Mouse (Mus musculus) c-Kit-positive CD71-negative TER-119-negative erythroid progenitor cells, embryonic 14.5 days (primary cell): ENCODE data around the gene Prune1.

Source experiments
- DNase-seq: peaks from one replicate; pipeline ENCODE4 v3.0.0-alpha.2; 2013; ENCODE audit warnings: low read depth

The Prune1 gene

GRCm38 (mm10) chr3:95210585-95210984 is 71.3 kb downstream of the Prune1 start:
- no peak for DNase-seq

- no peak for DNase-seq
Measured at GRCm38 (mm10) chr3:95208286-95208685, 73.6 kb downstream of the Prune1 start.

- DNase-seq = no peak
Measured at GRCm38 (mm10) chr3:95203880-95204279, 78.0 kb downstream of the Prune1 start.
